In genomic region chr4:47846389-47847318, GRCm38 (mm10) we compare ENCODE assay signal across 12 mouse cellular contexts.
A peak's percentile ranks its signal among the peaks of the same experiment; 100 is the strongest.
DNase-seq lines count a peak whose midpoint lies in the region; ATAC-seq and TF ChIP-seq lines count a peak whose summit lies in the region.
"Had no signal": no experiment of that assay in that cellular context is flagged by ENCODE, and none has a peak within 500 bp of the region (broad histone marks: within the 10 kb centered on the region; RNA-seq: fewer than 3 reads in every experiment).

No protein-coding gene starts in this region.

- no peaks in the 10 kb centered on the region for H3K27me3 ChIP-seq in forebrain, embryonic 12.5 days
- H3K27me3 ChIP-seq in limb, embryonic 11.5 days (ENCODE audit: control insufficient read depth, insufficient read depth, low read length): no peaks in the 10 kb centered on the region

- TF ChIP-seq CTCF in brain, embryonic 14.5 days (IDR thresholded peaks at IDR 0.05; ENCODE audit: borderline replicate concordance, extremely low read depth, insufficient read depth, insufficient read length): no peak

- no peaks in the 10 kb centered on the region for H3K36me3 ChIP-seq in forebrain, embryonic 12.5 days (replicated peaks)
- no peaks in the 10 kb centered on the region for H3K36me3 ChIP-seq in limb, embryonic 11.5 days (ENCODE audit: control insufficient read depth, insufficient read depth, low read length)

- peak; percentile 44 to 54 for DNase-seq in layer of hippocampus, postnatal 10 days (ENCODE audit: low spot score in 2 of 2)
- no peak for DNase-seq in layer of hippocampus, adult 8-10 months (ENCODE audit: low spot score in 2 of 2)
- peak; percentile 84 for DNase-seq in brain, embryonic 14.5 days (ENCODE audit: low read depth)
- DNase-seq in limb, embryonic 11.5 days (ENCODE audit: low spot score): peak; percentile 37
- no peak for DNase-seq in adrenal gland, adult (ENCODE audit: inconsistent age in 2 of 2, low spot score in 1 of 2)
- DNase-seq in kidney, postnatal 25 days: no peak
- DNase-seq: heart, adult 18-20 months; heart, postnatal 36 days; kidney, postnatal 10 days; lung, adult 2 months had no signal

- H3K27ac ChIP-seq in forebrain, embryonic 12.5 days: 0 out of 2 replicates have a peak overlapping the region, but pooled peaks have one; percentile 50
- no peak overlapping the region for H3K27ac ChIP-seq in limb, embryonic 11.5 days (replicated peaks; ENCODE audit: low read depth, low read length)

- H3K4me1 ChIP-seq in forebrain, embryonic 12.5 days: peaks cover 3% of the 10 kb centered on the region; the same call in 1 of the 2 replicates
- H3K4me1 ChIP-seq in limb, embryonic 11.5 days (ENCODE audit: control insufficient read depth, insufficient read depth, low read length): 0 out of 2 replicates have a peak, but pooled peaks cover 3% of the 10 kb centered on the region

- 48% methylated on average over 12 of the region's 12 CpGs for WGBS in forebrain, embryonic 12.5 days
- 22% methylated on average over 12 of the region's 12 CpGs for WGBS in limb, embryonic 11.5 days

- no peak overlapping the region for H3K4me3 ChIP-seq in forebrain, embryonic 12.5 days (replicated peaks)
- H3K4me3 ChIP-seq in limb, embryonic 11.5 days (ENCODE audit: low read depth, low read length): no peak overlapping the region
- H3K4me3 ChIP-seq: erythroblast, embryonic 14.5 days had no signal

- H3K9me3 ChIP-seq in forebrain, embryonic 12.5 days: no peaks in the 10 kb centered on the region
- no peaks in the 10 kb centered on the region for H3K9me3 ChIP-seq in limb, embryonic 11.5 days (ENCODE audit: control insufficient read depth, low read length)

- no peak for TF ChIP-seq POLR2A in brain, embryonic 14.5 days (IDR thresholded peaks at IDR 0.05; ENCODE audit: borderline replicate concordance, extremely low read depth, insufficient read depth, insufficient read length, poor library complexity, severe bottlenecking)

- no peak overlapping the region; the same call in 1 of the 2 replicates for H3K4me2 ChIP-seq in forebrain, embryonic 12.5 days
- no peak overlapping the region for H3K4me2 ChIP-seq in limb, embryonic 11.5 days (ENCODE audit: low read depth, severe bottlenecking)

- ATAC-seq in forebrain, embryonic 12.5 days (ENCODE audit: low FRiP score): peak; percentile 58; the same call in 1 of the 2 replicates
- no peak for ATAC-seq in limb, embryonic 11.5 days (ENCODE audit: insufficient number of reproducible peaks, low FRiP score, low TSS enrichment, low read depth)

- H3K9ac ChIP-seq in forebrain, embryonic 12.5 days: no peak overlapping the region
- H3K9ac ChIP-seq in limb, embryonic 11.5 days (ENCODE audit: low read length): no peak overlapping the region

Comparison
In these comparisons a context has a peak if more than half of its experiments do, and no peak if none do; other contexts are left out.
1. DNase-seq: peak in layer of hippocampus, postnatal 10 days (2 of 2), brain, embryonic 14.5 days (single experiment) and limb, embryonic 11.5 days (single experiment); none in layer of hippocampus, adult 8-10 months (0 of 2), adrenal gland, adult (0 of 2) and kidney, postnatal 25 days (0 of 2).